8 mouse cellular contexts compared by ENCODE assay signal in the genomic region with DNA sequence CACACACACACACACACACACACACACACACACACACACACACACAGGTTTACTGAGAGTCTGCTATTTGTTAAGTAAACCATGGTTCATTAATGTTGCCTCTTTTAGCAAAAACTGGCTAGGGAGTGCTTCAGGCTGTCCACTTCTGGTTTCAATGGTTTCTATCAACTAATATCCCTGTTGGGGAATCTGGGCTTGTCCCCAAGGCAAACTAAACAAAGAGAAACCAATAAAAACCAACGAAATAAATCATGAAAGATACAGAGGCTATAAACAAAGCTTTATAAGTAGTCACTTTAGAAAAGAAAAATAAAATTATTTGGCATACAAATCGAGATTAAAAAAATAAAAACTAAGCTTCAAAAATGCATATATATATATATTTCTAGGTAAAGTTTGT.
"Had no signal": no experiment of that assay in that cellular context is flagged by ENCODE, and none has a peak within 500 bp of the region (broad histone marks: within the 10 kb centered on the region; RNA-seq: fewer than 3 reads in every experiment).

No protein-coding gene starts in this region.

- H3K4me1 ChIP-seq: intestine, embryonic 15.5 days; liver, embryonic 13.5 days; lung, embryonic 15.5 days; midbrain, embryonic 13.5 days; stomach, embryonic 15.5 days had no signal

- H3K36me3 ChIP-seq: intestine, embryonic 15.5 days; liver, embryonic 13.5 days; lung, embryonic 15.5 days; midbrain, embryonic 13.5 days; stomach, embryonic 15.5 days had no signal

- H3K4me2 ChIP-seq: liver, embryonic 13.5 days; midbrain, embryonic 13.5 days; stomach, embryonic 15.5 days had no signal

- ATAC-seq: intestine, embryonic 15.5 days; liver, postnatal 0 days; midbrain, embryonic 13.5 days had no signal

- H3K9me3 ChIP-seq: intestine, embryonic 15.5 days; liver, embryonic 13.5 days; lung, embryonic 15.5 days; midbrain, embryonic 13.5 days; stomach, embryonic 15.5 days had no signal

- H3K4me3 ChIP-seq: intestine, embryonic 15.5 days; liver, embryonic 13.5 days; lung, embryonic 15.5 days; midbrain, embryonic 13.5 days; stomach, embryonic 15.5 days had no signal

- H3K9ac ChIP-seq: intestine, embryonic 15.5 days; liver, embryonic 13.5 days; liver, postnatal 0 days; lung, embryonic 15.5 days; midbrain, embryonic 13.5 days; stomach, embryonic 15.5 days had no signal

- DNase-seq: liver; liver, embryonic 13.5 days; liver, postnatal 0 days; thymus, adult 2 months had no signal

- H3K27ac ChIP-seq: liver, embryonic 13.5 days; midbrain, embryonic 13.5 days had no signal

- H3K27me3 ChIP-seq: intestine, embryonic 15.5 days; liver, embryonic 13.5 days; lung, embryonic 15.5 days; midbrain, embryonic 13.5 days; stomach, embryonic 15.5 days had no signal
